Mouse (Mus musculus): ENCODE measurements around the gene Pex26. TPM values are rescaled to one million over a fixed set of nuclear protein-coding genes. Genes with fewer than 3 reads are reported as not detected.

The Pex26 gene
- 3.0 TPM for polyA plus RNA-seq (2014; fragmentation: Illumina TruSeq; extraction: RNeasy Lipid Tissue Mini Kit (QIAGEN cat#74804); ENCODE audit: low read depth, low replicate concordance)

GRCm38 (mm10) chr6:121183414-121184173 is at the start of gene Pex26:
Gene Pex26, plus strand, starts transcription at chr6:121183667.

GRCm38 (mm10) chr6:121210149-121210925 is 26.9 kb downstream of the Pex26 start, which contains the start of gene Tuba8:
Gene Tuba8, plus strand, starts transcription at chr6:121210696.

GRCm38 (mm10) chr6:121245127-121246036 is 61.9 kb downstream of the Pex26 start, which contains the start of gene Usp18:
Gene Usp18, plus strand, starts transcription at chr6:121245906.

Other genes with a start within 250 kb of the Pex26 start
- 3.5 TPM for gene Mical3, start 52.7 kb upstream of the Pex26 start, polyA plus RNA-seq (2014; fragmentation: Illumina TruSeq; extraction: RNeasy Lipid Tissue Mini Kit (QIAGEN cat#74804); ENCODE audit: low read depth, low replicate concordance)
- gene Tuba8, start 27.0 kb downstream of the Pex26 start, polyA plus RNA-seq (2014; fragmentation: Illumina TruSeq; extraction: RNeasy Lipid Tissue Mini Kit (QIAGEN cat#74804); ENCODE audit: low read depth, low replicate concordance), result 0.37 TPM
- 9.6 TPM for gene Usp18, start 62.2 kb downstream of the Pex26 start, polyA plus RNA-seq (2014; fragmentation: Illumina TruSeq; extraction: RNeasy Lipid Tissue Mini Kit (QIAGEN cat#74804); ENCODE audit: low read depth, low replicate concordance)
- 38.1 TPM for gene Slc6a13, start 116.6 kb downstream of the Pex26 start, polyA plus RNA-seq (2014; fragmentation: Illumina TruSeq; extraction: RNeasy Lipid Tissue Mini Kit (QIAGEN cat#74804); ENCODE audit: low read depth, low replicate concordance)
- gene Slc6a12, start 159.4 kb downstream of the Pex26 start, polyA plus RNA-seq (2014; fragmentation: Illumina TruSeq; extraction: RNeasy Lipid Tissue Mini Kit (QIAGEN cat#74804); ENCODE audit: low read depth, low replicate concordance), result 23.5 TPM